Mouse (Mus musculus): ENCODE results near the gene Nampt.
"Not testable (repeated sequence)": the region's sequence is repeated elsewhere in the genome, so short reads cannot be mapped to it uniquely, and the experiment has no call there.

Nampt gene

GRCm38 (mm10) chr12:32846325-32846724 lies 27.0 kb downstream of the Nampt start:
- DNase-seq: no peak

- DNase-seq: no peak
These were observed 34.4 kb downstream of the Nampt start for GRCm38 (mm10) chr12:32853757-32854156.

- DNase-seq: no peak
These were observed 35.5 kb downstream of the Nampt start for GRCm38 (mm10) chr12:32854866-32855265.

GRCm38 (mm10) chr12:32855398-32855797 lies 36.1 kb downstream of the Nampt start:
- no peak for DNase-seq

- peak; percentile 36 for DNase-seq
These were observed 37.6 kb downstream of the Nampt start for GRCm38 (mm10) chr12:32856707-32857511.

GRCm38 (mm10) chr12:32858444-32858843 lies 39.1 kb downstream of the Nampt start:
- no peak for DNase-seq

GRCm38 (mm10) chr12:32860820-32861219 lies 41.5 kb downstream of the Nampt start:
- DNase-seq: no peak

GRCm38 (mm10) chr12:32870815-32871214 lies 51.5 kb downstream of the Nampt start:
- no peak for DNase-seq

GRCm38 (mm10) chr12:32877500-32877899 lies 58.2 kb downstream of the Nampt start:
- no peak for DNase-seq

- no peak for DNase-seq
These were observed 58.7 kb downstream of the Nampt start for GRCm38 (mm10) chr12:32877964-32878571.

- DNase-seq: no peak
These were observed 60.0 kb downstream of the Nampt start for GRCm38 (mm10) chr12:32879371-32879770.

GRCm38 (mm10) chr12:32884356-32884755 lies 65.0 kb downstream of the Nampt start:
- DNase-seq: no peak

GRCm38 (mm10) chr12:32885041-32885440 lies 65.7 kb downstream of the Nampt start:
- DNase-seq: no peak

GRCm38 (mm10) chr12:32886353-32886752 lies 67.0 kb downstream of the Nampt start:
- DNase-seq: no peak

GRCm38 (mm10) chr12:32888226-32888625 lies 68.9 kb downstream of the Nampt start:
- no peak for DNase-seq

- DNase-seq: no peak
These were observed 70.5 kb downstream of the Nampt start for GRCm38 (mm10) chr12:32889846-32890245.

GRCm38 (mm10) chr12:32890455-32890854 lies 71.1 kb downstream of the Nampt start:
- DNase-seq: no peak

- not testable (repeated sequence) for DNase-seq
These were observed 71.9 kb downstream of the Nampt start for GRCm38 (mm10) chr12:32891271-32891670.

GRCm38 (mm10) chr12:32893212-32893611 lies 73.9 kb downstream of the Nampt start:
- DNase-seq: no peak

GRCm38 (mm10) chr12:32895806-32896205 lies 76.5 kb downstream of the Nampt start:
- no peak for DNase-seq

- no peak for DNase-seq
These were observed 77.2 kb downstream of the Nampt start for GRCm38 (mm10) chr12:32896496-32896895.

GRCm38 (mm10) chr12:32897199-32898120 lies 78.1 kb downstream of the Nampt start:
- DNase-seq: peak; percentile 80

- DNase-seq: no peak
These were observed 81.7 kb downstream of the Nampt start for GRCm38 (mm10) chr12:32901005-32901404.
